Mouse (Mus musculus) 416B (cell line): ENCODE results near the gene Fam189b.

ENCODE experiments used
- DNase-seq: peaks from one replicate; pipeline ENCODE4 v3.0.0; 2011; ENCODE audit warnings: low read depth

The Fam189b gene

DNA sequence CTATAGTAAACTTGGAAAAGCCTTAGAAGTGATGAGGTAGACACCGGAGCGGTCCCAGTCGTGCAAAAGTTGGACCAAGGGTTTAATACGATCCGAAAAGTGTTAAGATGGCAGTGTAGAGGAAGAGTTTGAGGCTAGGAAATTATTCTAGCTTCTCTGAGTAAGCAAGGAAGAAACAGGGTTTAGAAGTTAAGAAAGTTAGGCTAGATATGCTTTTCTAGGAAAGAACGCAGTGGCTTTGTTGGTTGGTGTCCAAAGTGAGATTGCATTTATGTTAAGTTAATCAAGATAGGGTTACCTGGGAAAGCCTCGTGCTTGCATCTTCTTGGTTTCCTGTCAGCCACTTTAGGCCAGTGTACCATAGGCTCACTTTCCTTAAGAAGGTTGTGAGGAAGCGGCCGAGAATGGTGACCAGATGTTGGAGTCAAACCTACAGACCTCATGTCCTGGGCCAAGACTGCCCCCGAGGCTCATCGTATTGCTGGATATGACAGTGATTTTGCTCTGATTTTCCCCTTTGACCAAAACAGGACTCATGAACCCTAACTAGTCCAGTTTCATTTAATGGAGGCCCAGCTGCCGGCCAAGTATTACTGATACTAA is 17.6 kb upstream of the Fam189b start:
- peak; percentile 38 for DNase-seq

DNA sequence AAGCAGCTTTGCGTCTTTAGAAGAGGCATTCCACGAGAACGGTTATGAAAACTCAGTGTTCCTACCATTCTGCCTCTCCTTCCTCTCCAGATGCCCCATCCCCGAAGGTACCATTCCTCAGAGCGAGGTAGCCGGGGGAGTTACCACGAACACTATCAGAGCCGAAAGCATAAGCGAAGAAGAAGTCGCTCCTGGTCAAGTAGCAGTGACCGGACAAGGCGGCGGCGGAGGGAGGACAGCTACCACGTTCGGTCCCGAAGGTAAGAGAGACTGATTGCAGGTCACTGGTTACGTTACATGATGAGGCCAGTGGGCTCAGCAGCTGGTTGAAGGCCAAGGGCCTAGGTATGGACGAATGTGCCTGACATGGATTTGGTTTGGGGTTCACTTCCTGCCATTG is 16.0 kb upstream of the Fam189b start:
- DNase-seq: no peak

DNA sequence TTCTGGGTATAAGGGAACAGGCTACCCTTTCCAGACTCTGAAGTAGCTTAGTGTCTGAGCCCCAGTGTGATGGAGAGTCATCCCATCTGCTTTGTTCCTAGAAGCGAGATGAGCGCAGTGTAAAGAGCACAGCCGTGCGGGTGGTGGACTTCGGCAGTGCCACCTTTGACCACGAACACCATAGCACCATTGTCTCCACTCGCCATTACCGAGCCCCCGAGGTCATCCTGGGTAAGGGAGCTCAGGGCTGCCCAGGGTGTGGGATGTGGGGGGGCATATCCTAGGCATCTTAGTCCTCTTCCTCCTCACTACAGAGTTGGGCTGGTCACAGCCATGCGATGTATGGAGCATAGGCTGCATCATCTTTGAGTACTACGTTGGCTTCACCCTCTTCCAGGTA is 8.1 kb upstream of the Fam189b start:
- no peak for DNase-seq

DNA sequence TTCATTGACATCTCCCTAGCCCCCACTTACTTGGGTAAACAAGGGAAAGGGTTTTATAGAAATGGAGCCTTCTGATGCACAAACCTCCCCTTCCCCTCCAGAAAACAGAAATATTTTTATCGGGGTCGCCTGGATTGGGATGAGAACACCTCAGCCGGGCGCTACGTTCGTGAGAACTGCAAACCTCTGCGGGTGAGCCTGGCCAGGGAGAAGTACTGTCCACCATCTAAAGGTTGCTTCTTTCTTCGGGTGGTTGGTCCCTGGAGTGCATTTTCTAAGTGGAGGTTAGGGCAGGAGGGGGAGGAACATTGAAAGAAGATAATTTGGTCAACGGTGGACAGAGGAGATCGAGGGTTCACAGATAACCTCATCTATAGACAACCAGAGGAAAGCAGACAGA is 7.4 kb upstream of the Fam189b start:
- DNase-seq: no peak

DNA sequence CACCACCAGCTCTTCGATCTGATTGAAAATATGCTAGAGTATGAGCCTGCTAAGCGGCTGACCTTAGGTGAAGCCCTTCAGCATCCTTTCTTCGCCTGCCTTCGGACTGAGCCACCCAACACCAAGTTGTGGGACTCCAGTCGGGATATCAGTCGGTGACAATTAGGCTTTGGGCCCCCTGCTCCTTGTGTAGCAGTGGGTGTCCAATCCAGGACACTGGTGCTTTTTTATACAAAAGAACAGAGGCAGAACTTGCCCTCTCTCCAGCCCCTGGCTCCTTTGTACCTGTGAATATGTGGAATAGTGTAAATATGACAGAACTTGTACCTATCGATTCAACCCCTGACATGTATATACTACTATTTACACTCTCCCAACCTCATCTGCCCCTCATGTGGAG is 6.5 kb upstream of the Fam189b start:
- DNase-seq: no peak

DNA sequence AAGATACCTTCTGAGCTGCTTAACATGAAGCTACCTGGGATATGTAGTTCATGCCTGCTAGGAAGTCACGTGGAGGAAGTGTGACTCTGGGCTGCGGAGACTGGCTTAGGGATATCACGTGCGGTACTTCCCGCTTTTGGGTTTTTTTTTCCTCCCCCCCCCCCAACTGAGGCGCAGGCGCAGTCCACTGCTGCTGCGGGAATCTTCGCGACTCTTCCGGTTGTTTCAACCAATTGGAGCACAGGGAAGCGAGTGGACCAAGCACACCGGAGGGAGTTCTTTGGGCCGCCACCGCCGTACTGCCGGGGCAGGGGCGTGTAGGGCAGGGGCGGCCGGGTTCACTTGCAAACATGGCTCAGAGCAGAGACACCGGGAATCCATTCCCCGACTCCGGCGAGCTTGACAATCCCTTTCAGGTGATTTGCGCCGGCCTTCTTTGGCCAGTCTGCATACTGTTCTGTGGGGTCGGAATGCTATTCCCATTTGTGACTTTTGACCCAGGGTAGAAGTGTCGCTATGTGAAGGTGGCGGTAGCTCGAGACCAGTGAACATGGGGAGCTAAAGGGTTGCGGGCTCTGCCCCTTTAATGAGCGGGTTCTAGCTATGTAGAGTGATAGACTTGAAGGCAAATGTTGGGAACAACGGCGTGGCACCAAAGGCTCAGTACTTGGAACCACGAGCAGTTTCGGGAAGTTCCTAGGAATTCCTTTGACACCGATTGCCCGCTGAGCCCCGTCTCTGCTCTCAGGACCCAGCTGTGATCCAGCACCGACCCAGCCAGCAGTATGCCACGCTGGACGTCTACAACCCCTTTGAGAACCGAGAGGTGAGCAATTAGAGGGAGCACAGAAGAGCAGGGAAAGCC is 5.5 kb upstream of the Fam189b start, which contains the start of gene Scamp3:
Gene Scamp3, plus strand, starts transcription at position 232 of the 865 bp plus-strand sequence.
- peak; percentile 98 for DNase-seq

DNA sequence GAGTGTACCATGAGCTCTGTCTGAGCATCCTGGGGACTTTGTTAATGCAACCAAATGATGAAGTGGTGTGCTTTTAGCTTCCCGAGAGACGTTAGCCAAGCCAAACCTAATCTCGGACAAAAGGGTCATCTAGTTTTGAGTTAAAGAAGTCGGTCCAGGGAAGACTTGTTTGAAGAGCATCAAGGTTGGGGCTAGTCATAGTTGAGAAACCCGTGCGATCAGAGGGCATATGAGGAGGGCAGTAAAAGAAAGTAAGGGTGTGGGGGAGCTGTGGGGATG is 4.9 kb upstream of the Fam189b start:
- peak; percentile 47 for DNase-seq

DNA sequence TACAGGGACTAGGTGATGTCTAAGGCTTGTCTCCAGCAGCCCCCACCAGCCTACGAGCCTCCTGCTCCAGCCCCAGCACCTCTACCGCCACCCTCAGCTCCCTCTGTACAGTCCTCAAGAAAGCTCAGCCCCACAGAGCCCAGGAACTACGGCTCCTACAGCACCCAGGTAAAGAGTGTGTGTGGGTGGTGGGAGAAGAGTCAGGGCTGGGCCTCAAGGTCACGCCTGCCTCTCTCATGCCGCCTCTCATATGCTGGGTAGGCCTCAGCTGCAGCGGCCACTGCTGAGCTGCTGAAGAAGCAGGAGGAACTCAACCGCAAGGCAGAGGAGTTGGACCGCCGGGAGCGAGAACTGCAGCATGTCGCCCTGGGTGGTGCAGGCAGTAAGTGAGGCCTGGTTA is 3.9 kb upstream of the Fam189b start:
- no peak for DNase-seq

DNA sequence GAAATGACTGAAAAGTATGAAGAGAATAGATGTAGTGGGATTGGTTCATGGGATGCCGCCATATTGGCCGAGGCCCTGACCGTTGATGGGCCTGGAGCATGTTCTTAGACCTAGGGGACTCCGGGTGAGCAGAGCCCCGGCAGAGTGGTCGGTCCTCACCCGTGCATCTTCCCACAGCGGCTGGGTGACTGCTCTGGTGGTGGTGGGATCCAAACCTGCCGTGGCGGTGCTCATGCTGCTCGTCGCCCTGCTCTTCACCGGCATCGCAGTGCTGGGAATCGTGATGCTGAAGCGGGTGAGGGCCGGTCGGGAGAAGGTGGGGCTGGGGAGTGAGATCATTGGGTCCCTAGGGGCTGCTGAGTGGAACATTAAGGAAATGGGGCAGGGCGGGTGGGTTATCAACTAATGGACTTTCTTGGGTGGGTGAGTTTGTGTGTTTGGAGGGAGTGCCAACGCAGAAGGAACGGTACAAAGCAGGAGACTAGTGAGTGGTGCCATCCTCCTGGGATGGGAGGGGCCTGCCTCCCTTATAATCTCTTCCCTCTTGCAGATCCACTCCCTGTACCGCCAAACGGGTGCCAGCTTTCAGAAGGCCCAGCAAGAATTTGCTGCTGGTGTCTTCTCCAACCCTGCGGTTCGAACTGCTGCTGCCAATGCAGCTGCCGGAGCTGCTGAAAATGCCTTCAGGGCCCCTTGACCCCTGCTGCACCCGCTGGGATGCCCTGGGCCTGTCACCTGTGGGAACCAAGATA is 1.0 kb upstream of the Fam189b start:
- no peak for DNase-seq

DNA sequence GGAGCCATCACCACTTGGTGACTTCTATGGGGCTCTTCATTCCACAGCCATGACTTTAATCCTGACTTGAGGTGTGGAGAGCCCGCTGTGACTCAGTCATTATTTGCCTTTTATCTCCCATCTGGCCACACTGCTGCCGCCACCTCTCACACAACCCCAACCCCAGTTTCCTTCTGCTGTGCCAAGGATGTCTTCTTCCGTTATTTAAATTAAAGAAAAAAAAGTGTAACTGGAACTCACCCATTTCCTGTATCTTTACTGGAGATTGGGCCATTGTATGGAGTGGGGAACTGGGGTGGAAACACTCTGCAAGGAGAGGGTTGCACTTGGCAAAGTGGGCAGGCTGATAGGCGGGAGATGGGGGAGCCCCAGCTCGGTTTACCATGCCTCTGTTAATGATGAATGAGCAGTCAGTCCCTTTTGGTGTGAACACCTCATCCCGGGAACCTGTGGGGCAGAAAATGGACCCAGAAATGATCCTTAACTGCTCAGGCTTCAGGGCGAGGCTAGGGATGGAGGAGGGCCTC is 349 bp upstream of the Fam189b start:
- peak; percentile 91 for DNase-seq

DNA sequence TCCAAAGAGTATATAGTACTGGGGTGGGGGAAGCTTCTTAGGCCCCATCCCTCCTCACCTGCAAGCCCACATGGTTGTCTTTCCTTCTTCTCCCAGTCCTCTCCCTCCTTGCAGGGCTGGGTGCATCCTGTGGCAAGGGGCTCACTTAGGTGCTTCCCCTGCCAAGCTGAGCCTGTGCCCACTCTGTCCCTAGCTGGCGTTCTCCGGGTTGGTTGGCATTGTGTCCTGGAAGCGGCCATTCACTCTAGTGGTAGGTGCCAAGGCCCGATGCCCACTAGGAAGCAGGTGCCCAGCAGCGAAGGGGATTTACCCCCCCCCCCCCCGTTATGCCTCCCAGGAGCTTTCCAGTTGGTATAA is 994 bp downstream of the Fam189b start:
- DNase-seq: no peak

DNA sequence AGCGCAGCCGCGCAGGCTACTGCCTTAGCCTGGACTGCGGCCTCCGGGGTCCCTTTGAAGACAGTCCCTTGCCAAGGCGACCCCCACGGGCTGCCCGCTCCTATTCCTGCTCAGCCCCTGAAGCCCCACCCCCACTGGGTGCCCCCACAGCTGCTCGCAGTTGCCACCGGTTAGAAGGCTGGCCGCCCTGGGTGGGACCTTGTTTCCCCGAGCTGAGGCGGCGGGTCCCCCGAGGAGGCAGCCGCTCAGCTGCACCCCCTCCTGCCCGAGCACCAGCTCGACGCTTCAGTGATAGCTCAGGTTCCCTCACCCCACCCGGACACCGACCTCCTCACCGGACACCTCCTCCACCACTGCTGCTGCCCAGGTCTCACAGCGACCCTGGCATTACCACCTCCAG is 4.3 kb downstream of the Fam189b start:
- DNase-seq: no peak

DNA sequence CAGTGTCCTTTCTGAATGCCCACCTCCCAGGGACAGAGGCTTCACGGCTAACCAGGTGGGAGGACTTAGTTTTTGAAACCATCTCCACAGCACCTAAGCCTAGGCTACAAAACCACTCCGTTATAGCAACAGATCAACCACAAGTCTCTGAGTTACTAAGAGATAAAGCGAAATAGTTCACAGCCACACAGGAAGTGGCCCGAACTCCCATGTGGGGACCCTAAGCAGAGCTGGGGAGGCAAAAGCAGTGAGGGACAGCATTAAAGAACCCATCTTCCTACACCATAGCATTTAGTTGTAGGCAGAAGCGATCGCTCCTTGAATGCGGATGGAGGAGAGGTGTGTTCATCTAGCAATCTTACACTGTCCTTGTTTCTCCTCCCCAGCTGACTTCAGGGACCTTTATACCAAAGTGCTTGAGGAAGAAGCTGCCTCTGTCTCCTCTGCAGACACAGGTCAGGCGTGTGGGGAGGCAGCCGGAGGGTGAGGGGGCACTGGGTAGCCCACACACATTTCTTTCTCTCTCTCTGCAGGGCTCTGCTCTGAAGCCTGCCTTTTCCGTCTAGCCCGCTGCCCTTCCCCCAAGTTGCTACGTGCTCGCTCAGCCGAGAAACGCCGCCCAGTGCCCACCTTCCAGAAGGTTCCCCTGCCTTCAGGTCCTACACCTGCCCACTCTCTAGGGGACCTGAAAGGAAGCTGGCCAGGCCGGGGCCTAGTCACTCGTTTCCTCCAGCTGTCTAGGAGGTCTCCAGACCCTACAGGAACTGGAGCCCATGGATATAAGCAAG is 4.9 kb downstream of the Fam189b start:
- DNase-seq: no peak

DNA sequence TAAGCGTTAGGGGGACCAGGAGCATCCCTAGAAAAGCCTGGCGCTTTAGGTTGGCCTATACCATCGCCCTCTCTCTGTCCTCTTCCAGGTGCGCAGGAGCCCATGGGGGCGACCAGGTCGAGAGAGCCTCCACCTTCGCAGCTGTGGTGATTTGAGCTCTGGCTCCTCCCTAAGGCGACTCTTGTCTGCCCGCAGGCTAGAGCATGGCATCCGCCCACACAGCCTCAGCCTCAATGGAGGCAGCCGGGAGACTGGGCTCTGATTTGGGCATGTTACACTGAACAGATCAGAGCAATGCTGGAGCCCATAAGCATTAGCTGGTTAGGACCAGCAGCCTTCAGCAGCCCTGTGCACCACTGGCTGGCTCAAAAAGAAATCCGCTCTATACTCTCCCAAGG is 5.5 kb downstream of the Fam189b start:
- DNase-seq: no peak

DNA sequence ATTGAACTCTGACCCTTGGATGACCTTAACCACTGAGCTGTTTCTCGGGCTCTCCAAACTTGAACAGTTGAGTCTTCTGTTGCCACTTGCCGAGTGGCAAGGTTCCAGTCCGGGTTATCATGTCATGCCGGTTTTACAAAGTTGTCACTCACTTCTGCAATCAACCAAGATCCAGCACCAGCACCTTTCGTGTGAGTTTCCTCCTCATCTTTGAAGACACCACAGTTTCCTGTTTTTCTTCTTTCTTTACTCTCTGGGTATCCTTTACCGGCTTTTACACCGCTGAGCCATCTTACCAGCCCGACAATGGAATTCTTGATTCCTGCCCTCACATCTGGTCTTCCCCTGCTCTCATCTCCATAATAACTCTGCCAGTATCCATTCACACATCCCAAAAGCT is 7.5 kb downstream of the Fam189b start:
- DNase-seq: peak; percentile 63

DNA sequence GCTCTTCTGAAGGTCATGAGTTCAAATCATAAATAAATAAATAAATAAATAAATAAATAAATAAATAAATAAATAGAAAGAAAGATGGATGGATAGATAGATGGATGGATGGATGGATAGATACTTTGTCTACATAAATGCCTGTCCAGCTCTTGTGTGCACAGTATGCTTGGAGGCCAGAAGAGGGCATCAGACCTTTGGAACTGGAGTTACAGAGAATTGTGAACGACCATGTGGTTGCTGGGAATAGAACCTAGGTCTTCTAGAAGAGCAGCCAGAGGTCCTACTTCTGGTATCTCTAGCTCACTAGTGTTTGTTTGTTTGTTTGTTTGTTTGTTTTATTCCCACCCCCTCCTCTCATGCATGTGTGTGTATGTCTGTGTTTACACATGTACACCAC is 10.4 kb downstream of the Fam189b start:
- peak; percentile 73 for DNase-seq

DNA sequence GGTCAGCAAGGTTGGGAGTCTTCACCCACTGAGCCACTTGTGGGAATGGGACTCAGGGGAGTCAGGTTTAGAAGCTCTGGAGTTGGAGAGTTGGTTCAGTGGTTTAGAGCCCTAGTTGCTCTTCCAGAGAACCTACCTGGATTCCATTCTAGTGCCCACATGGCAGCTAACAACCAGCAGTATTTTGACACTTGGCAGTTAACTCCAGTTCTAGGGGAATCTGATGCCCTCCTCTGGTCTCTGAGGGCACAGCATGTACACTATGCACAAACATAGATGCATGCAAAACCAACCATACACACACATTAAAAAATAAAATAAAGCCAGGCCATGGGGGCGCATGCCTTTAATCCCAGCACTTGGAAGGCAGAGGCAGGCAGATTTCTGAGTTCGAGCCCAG is 10.9 kb downstream of the Fam189b start:
- DNase-seq: peak; percentile 78

DNA sequence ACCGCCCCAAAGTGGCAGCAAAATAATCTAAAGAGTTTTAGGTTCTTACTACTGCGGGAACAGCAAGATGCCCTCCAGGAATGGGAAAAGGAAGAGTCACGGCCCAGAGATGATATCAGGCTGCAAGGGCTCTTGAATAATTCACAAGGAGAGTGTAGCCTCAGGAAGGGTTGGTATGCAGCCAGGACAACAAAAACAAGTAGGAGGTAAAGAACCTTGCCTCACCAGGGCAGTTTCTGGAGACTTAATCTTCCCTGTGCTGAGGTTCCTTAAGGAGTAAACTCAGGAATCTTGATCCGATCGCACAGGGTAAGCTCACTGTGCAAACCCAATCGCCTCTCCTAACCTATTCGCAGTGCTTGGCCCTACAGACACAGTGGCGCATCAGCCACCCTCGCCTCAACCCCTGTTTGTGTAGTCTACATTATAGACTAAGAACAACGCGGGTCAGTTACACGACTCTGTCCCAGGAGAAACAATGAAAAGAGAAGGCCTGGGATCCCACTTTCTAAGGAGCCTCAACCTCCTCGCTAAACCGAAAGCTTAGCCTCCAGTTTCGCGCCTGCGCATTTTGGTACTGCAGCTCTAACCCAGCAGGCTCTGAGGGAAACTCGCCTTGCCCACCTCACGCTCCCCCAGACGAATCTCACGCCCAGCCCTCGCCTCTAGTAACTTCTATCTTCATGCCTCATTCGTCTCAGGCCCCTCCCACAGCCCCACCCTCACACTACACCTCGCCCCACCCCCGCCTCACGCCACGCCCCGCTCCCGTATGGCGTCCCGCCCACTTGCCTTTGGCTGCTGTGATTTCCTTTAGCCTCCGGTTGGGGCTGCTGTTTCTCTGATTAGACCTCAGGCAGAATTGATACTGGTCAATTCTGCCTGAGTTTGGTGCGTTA is 13.3 kb downstream of the Fam189b start:
- DNase-seq: peak; percentile 98

DNA sequence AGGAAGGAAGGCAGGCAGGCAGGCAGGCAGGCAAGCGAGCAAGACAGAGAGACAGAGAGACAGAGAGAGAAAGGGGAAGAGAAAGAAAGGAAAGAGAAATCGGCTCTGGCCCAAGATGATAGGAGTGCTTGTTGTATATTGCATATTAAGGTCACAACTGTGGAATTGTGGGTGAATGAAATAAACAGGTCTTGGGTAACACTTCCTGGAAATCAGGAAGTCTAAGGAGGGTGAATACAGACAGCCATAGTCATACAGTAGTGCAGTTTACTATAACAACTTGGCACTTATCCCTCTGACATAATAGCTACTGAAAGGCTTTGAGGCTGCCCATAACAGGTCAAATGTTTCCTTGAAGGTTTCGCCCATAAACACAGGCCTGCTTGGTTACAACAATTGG is 16.9 kb downstream of the Fam189b start:
- peak; percentile 74 for DNase-seq

DNA sequence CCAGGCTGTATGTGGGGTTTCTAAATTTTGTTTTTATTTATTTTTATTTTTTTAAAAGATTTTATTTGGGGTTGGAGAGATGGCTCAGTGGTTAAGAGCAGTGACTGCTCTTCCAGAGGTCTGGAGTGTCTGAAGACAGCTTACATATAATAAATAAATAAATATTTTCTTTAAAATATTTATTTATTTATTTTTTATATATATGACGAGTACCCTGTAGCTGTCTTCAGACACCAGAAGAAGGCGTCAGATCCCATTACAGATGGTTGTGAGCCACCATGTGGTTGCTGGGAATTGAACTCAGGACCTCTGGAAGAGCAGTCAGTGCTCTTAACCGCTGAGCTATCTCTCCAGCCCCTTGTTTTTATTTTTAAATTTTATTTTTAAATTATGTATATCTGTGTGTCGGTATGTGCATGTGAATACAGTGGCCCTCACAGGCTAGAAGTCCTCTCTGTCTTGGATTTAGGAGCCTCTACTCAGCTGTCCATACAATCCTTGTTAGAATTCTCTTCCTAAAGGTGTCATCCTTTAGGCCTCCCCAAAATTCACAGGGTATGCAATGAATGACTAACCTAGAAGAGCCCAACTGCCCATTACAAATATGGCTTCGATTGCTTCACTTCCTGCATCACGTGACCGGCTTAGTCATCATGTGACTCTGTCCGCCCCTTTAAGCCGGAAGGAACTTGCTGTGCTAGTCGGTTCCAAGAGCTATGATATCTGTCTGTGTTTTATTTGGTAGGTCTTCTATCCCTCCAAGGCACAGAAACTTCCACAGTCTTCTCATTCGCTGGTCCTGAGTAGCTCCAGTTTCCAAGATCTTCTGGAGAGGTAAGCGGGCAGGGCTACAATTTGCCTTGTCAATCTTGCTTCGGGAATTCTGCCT is 19.6 kb downstream of the Fam189b start, which contains the start of gene Gba:
Gene Gba, plus strand, starts transcription at position 676 of the 889 bp plus-strand sequence.
- peak; percentile 96 for DNase-seq
